Mouse (Mus musculus) kidney, adult 2 months (tissue): ENCODE measurements around the gene Cog6.

Experiments
- CTCF ChIP-seq: fragments of 200-500 bp; conservative IDR thresholded peaks from 2 replicates; pipeline ENCODE4 v1.5.1; 2011; ENCODE audit warnings: low read depth, mild to moderate bottlenecking, control low read depth, low read length, moderate library complexity, mixed read lengths; ENCODE audit not compliant: insufficient read depth, insufficient read length
- POLR2A ChIP-seq: fragments of 200-500 bp; IDR thresholded peaks from one replicate; pipeline ENCODE4 v1.6.1; 2011; ENCODE audit warnings: low read depth, low read length, control low read depth

DNA sequence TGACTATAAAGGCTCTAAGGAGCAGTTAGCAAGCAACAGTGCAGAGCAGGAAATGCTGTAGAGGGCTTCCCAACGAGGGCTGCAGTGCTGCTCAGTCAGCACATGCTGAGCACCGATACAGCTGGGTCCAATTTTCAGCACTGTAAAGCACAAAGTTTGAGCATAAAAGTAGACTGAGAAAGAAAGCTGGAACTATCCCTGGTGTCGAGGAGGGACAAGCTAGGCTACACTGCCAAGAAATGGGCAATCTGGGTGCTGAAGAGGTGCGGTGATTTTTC, 49.0 kb upstream of the Cog6 start:
- TF ChIP-seq POLR2A (no peak), CTCF (no peak)
